10 mouse cellular contexts compared by ENCODE assay signal in the genomic region with DNA sequence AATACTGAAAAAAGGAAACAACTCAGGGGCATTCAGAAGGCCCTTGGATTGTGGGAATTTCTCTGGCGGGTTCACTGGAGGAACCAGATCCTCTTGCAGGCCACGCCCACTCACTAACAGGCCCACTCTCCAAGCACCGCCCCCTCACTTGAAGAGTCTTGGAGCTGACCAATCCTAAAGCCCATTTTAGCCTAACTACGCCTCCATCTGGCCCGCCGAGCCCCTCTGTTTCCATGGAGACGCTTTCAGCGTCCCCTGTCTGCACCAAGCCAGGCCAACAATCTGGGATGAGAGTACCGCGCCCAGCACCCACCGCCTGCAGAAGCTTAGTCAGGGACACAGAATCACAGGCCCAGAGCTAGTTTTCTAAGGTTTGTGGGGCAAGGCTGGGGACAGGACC. TPM values are rescaled to one million over a fixed set of nuclear protein-coding genes. Genes with fewer than 3 reads are reported as not detected.
DNase-seq lines count a peak whose midpoint lies in the region; ATAC-seq and TF ChIP-seq lines count a peak whose summit lies in the region.
"Had no signal": no experiment of that assay in that cellular context is flagged by ENCODE, and none has a peak within 500 bp of the region (broad histone marks: within the 10 kb centered on the region; RNA-seq: fewer than 3 reads in every experiment).

Gene Ttc29 (plus strand): TSS at position 224 of the 400 bp plus-strand sequence.

- no peaks in the 10 kb centered on the region for H3K27me3 ChIP-seq in heart, embryonic 16.5 days (ENCODE audit: control insufficient read depth, insufficient read depth, low read length)
- H3K27me3 ChIP-seq in forebrain, postnatal 0 days (ENCODE audit: insufficient read depth, low read length) = no peaks in the 10 kb centered on the region; the same call in none of the 2 replicates
- no peaks in the 10 kb centered on the region for H3K27me3 ChIP-seq in kidney, postnatal 0 days (ENCODE audit: insufficient read depth, low read length)
- H3K27me3 ChIP-seq in neural tube, embryonic 12.5 days (replicated peaks) = no peaks in the 10 kb centered on the region

- H3K27ac ChIP-seq in heart, embryonic 16.5 days (ENCODE audit: low read length) = no peak within 1 kb of the TSS
- H3K27ac ChIP-seq in forebrain, postnatal 0 days (ENCODE audit: low read depth, low read length) = no peak within 1 kb of the TSS
- no peak within 1 kb of the TSS for H3K27ac ChIP-seq in kidney, postnatal 0 days
- no peak within 1 kb of the TSS for H3K27ac ChIP-seq in neural tube, embryonic 12.5 days

- no peak for TF ChIP-seq CTCF in forebrain, postnatal 0 days (IDR thresholded peaks at IDR 0.05; ENCODE audit: low read depth)
- TF ChIP-seq CTCF in kidney, postnatal 0 days (IDR thresholded peaks at IDR 0.05; ENCODE audit: low read depth) = peak; percentile 28; the same call in 1 of the 2 replicates

- intact Hi-C loops in heart, postnatal 36 days (cut with DNase I) = no loop called here

- ATAC-seq in heart, embryonic 16.5 days (replicated peaks; ENCODE audit: extremely low read depth, insufficient read depth, low FRiP score) = 0 out of 2 replicates have a peak, but pooled peaks have one; percentile 63
- ATAC-seq in forebrain, postnatal 0 days = peak; percentile 96
- ATAC-seq in kidney, postnatal 0 days (replicated peaks; ENCODE audit: low FRiP score, low read depth) = peak; percentile 91
- ATAC-seq in neural tube, embryonic 12.5 days (ENCODE audit: low FRiP score, low read depth) = peak; percentile 95
- ATAC-seq: Patski had no signal

- 3% methylated on average over 11 of the region's 11 CpGs for WGBS in heart, embryonic 16.5 days
- WGBS in forebrain, postnatal 0 days = 2% methylated on average over 11 of the region's 11 CpGs
- WGBS in kidney, postnatal 0 days = 4% methylated on average over 11 of the region's 11 CpGs
- under 1% methylated on average over 11 of the region's 11 CpGs for WGBS in neural tube, embryonic 12.5 days

- no peak for DNase-seq in heart, postnatal 36 days
- peak; percentile 70 for DNase-seq in forebrain, postnatal 0 days
- peak; percentile 96 for DNase-seq in kidney, postnatal 0 days (ENCODE audit: low spot score)
- peak; percentile 65 for DNase-seq in liver
- DNase-seq in adipocyte (ENCODE audit: low spot score) = no peak
- DNase-seq in natural killer cell, adult 2 months (ENCODE audit: low spot score in 2 of 2) = no peak

- no peaks in the 10 kb centered on the region for H3K4me1 ChIP-seq in heart, embryonic 16.5 days (ENCODE audit: control insufficient read depth, insufficient read depth, low read length)
- no peaks in the 10 kb centered on the region for H3K4me1 ChIP-seq in forebrain, postnatal 0 days (ENCODE audit: insufficient read depth)
- H3K4me1 ChIP-seq in kidney, postnatal 0 days (replicated peaks; ENCODE audit: insufficient read depth, low read length) = no peaks in the 10 kb centered on the region
- H3K4me1 ChIP-seq in neural tube, embryonic 12.5 days = peaks cover 9% of the 10 kb centered on the region

- H3K9me3 ChIP-seq in heart, embryonic 16.5 days (replicated peaks; ENCODE audit: control insufficient read depth, low read length) = no peaks in the 10 kb centered on the region
- no peaks in the 10 kb centered on the region for H3K9me3 ChIP-seq in forebrain, postnatal 0 days (ENCODE audit: low read length)
- H3K9me3 ChIP-seq in kidney, postnatal 0 days (replicated peaks; ENCODE audit: low read length) = no peaks in the 10 kb centered on the region
- H3K9me3 ChIP-seq in neural tube, embryonic 12.5 days = no peaks in the 10 kb centered on the region

- H3K4me2 ChIP-seq in heart, embryonic 16.5 days (ENCODE audit: low read depth, low read length) = peak within 1 kb of the TSS; percentile 32; the same call in 1 of the 2 replicates
- no peak within 1 kb of the TSS for H3K4me2 ChIP-seq in forebrain, postnatal 0 days (ENCODE audit: low read depth)
- H3K4me2 ChIP-seq in kidney, postnatal 0 days (ENCODE audit: low read length) = peak within 1 kb of the TSS; percentile 30
- H3K4me2 ChIP-seq in neural tube, embryonic 12.5 days (replicated peaks) = peak within 1 kb of the TSS; percentile 38

- no peak within 1 kb of the TSS for H3K9ac ChIP-seq in heart, embryonic 16.5 days (ENCODE audit: low read length)
- no peak within 1 kb of the TSS for H3K9ac ChIP-seq in forebrain, postnatal 0 days
- no peak within 1 kb of the TSS for H3K9ac ChIP-seq in kidney, postnatal 0 days (ENCODE audit: low read depth, low read length)
- no peak within 1 kb of the TSS for H3K9ac ChIP-seq in neural tube, embryonic 12.5 days

- no peak within 1 kb of the TSS for H3K4me3 ChIP-seq in heart, embryonic 16.5 days (ENCODE audit: low read length)
- no peak within 1 kb of the TSS for H3K4me3 ChIP-seq in forebrain, postnatal 0 days (ENCODE audit: low read depth, low read length)
- H3K4me3 ChIP-seq in kidney, postnatal 0 days (replicated peaks; ENCODE audit: low read depth, low read length) = no peak within 1 kb of the TSS
- no peak within 1 kb of the TSS for H3K4me3 ChIP-seq in neural tube, embryonic 12.5 days

- H3K36me3 ChIP-seq in heart, embryonic 16.5 days (ENCODE audit: control insufficient read depth, insufficient read depth) = no peaks in the 10 kb centered on the region
- H3K36me3 ChIP-seq in forebrain, postnatal 0 days (ENCODE audit: insufficient read depth) = no peaks in the 10 kb centered on the region
- no peaks in the 10 kb centered on the region for H3K36me3 ChIP-seq in kidney, postnatal 0 days (ENCODE audit: insufficient read depth, low read length)
- H3K36me3 ChIP-seq in neural tube, embryonic 12.5 days = no peaks in the 10 kb centered on the region

RNA-seq across cellular contexts. Expression of gene Ttc29, which starts in this region (rescaled TPM):
- 0.18 and 0.94 TPM in 2 replicates for polyA plus RNA-seq in heart, embryonic 16.5 days (2015; fragmentation: Nextera tagmentation; extraction: Ambion mirVana)
- not detected for total RNA-seq in heart, postnatal 36 days (2021)
- 1.1 and 1.6 TPM in 2 replicates for total RNA-seq in forebrain, postnatal 0 days (2014; rRNA removed)
- 0.83 and 1.5 TPM in 2 replicates for polyA plus RNA-seq in forebrain, postnatal 0 days (2015; fragmentation: Nextera tagmentation; extraction: Ambion mirVana)
- polyA plus RNA-seq in kidney, postnatal 0 days (2015; fragmentation: Nextera tagmentation; extraction: Ambion mirVana) = 0.06 and 0.20 TPM in 2 replicates
- not detected in 2 replicates for polyA plus RNA-seq in neural tube, embryonic 12.5 days (2016; fragmentation: Nextera tagmentation; extraction: Ambion mirVana)
- polyA plus RNA-seq: large intestine, adult 2 months; Patski had no signal

Comparison
In these comparisons a context has a peak if more than half of its experiments do, and no peak if none do; other contexts are left out.
1. Peak in ATAC-seq and H3K4me2 ChIP-seq in heart, embryonic 16.5 days; RNA of the gene not detected or under 1 TPM.
2. Peak in DNase-seq, ATAC-seq and H3K4me2 ChIP-seq in kidney, postnatal 0 days; RNA of the gene not detected or under 1 TPM.
3. Peak in ATAC-seq and H3K4me2 ChIP-seq in neural tube, embryonic 12.5 days; RNA of the gene not detected or under 1 TPM.
4. DNase-seq: peak in forebrain, postnatal 0 days (single experiment) and liver (single experiment); none in heart, postnatal 36 days (0 of 2), adipocyte (single experiment) and natural killer cell, adult 2 months (0 of 2).
5. Peak in every context shown above with its lines, with median percentiles within 50 percentile points of each other: ATAC-seq.